Mouse (Mus musculus) neural tube, embryonic 13.5 days (tissue): ENCODE measurements at regions not wholly inside any gene's neighbourhood (a gene's known extent, or its start where the extent isn't known, plus 50 kb on each side); places are given as distances from the start of the nearest gene placed in this dataset.
A peak's percentile ranks its signal among the peaks of the same experiment; 100 is the strongest.

Experiments used
- ATAC-seq: fragments of 200-750 bp; cut with Nextera tagmentation; 2 replicates; pipeline ENCODE4 v1.8.0; 2017; ENCODE audit warnings: low read depth, mild to moderate bottlenecking, moderate TSS enrichment, moderate library complexity
- H3K27ac ChIP-seq: fragments of 300-500 bp; sonication (generic); replicated peaks from 2 replicates; pipeline ENCODE4 v1.5.1; 2015; ENCODE audit warnings: moderate library complexity, mild to moderate bottlenecking, inconsistent platforms
- H3K27me3 ChIP-seq: fragments of 300-500 bp; sonication (generic); 2 replicates; pipeline ENCODE4 v1.6.1; 2015; ENCODE audit warnings: mild to moderate bottlenecking, inconsistent platforms
- H3K36me3 ChIP-seq: fragments of 300-500 bp; sonication (generic); 2 replicates; pipeline ENCODE4 v1.6.1; 2015; ENCODE audit warnings: mild to moderate bottlenecking, inconsistent platforms
- H3K4me1 ChIP-seq: fragments of 300-500 bp; sonication (generic); replicated peaks from 2 replicates; pipeline ENCODE4 v1.6.1; 2015; ENCODE audit warnings: inconsistent platforms
- H3K4me2 ChIP-seq: fragments of 300-500 bp; sonication (generic); 2 replicates; pipeline ENCODE4 v1.6.1; 2015; ENCODE audit warnings: inconsistent platforms, mild to moderate bottlenecking, moderate library complexity
- H3K4me3 ChIP-seq: fragments of 300-500 bp; sonication (generic); 2 replicates; pipeline ENCODE4 v1.5.1; 2015; ENCODE audit warnings: mild to moderate bottlenecking, inconsistent platforms
- H3K9ac ChIP-seq: fragments of 300-500 bp; sonication (generic); 2 replicates; pipeline ENCODE4 v1.6.1; 2015; ENCODE audit warnings: moderate library complexity, mild to moderate bottlenecking, inconsistent platforms
- H3K9me3 ChIP-seq: fragments of 300-500 bp; sonication (generic); 2 replicates; pipeline ENCODE4 v1.6.1; 2016; ENCODE audit warnings: inconsistent platforms
- WGBS: fragments of 180-500 bp; shearing (Covaris S2); methylation state at CpG from one replicate; pipeline ENCODE4 v1.1.7; 2015; 5-methylcytosine and 5-hydroxymethylcytosine counted together

- no peak for ATAC-seq
- Histone ChIP-seq H3K36me3 (no peaks in the 10 kb centered on the region), H3K4me1 (no peaks in the 10 kb centered on the region), H3K27me3 (no peaks in the 10 kb centered on the region), H3K4me2 (no peak overlapping the region), H3K9me3 (no peaks in the 10 kb centered on the region), H3K27ac (no peak overlapping the region), H3K4me3 (no peak overlapping the region), H3K9ac (no peak overlapping the region)
- WGBS: 36% methylated on average over 1 of the region's 1 CpGs
Observed at GRCm38 (mm10) chr2:82508595-82508994, 434.8 kb upstream of the Fsip2 start.

GRCm38 (mm10) chr2:82515165-82515564, 428.3 kb upstream of the Fsip2 start:
- H3K27me3 ChIP-seq: no peaks in the 10 kb centered on the region
- H3K4me2 ChIP-seq: no peak overlapping the region
- H3K4me1 ChIP-seq: 0 out of 2 replicates have a peak, but pooled peaks cover 3% of the 10 kb centered on the region
- WGBS: 40% methylated on average over 3 of the region's 3 CpGs
- no peak overlapping the region for H3K9ac ChIP-seq
- ATAC-seq: peak; percentile 61
- H3K27ac ChIP-seq: no peak overlapping the region
- H3K9me3 ChIP-seq: no peaks in the 10 kb centered on the region
- H3K36me3 ChIP-seq: no peaks in the 10 kb centered on the region
- no peak overlapping the region for H3K4me3 ChIP-seq

- Histone ChIP-seq H3K36me3 (no peaks in the 10 kb centered on the region), H3K27me3 (no peaks in the 10 kb centered on the region), H3K9ac (no peak overlapping the region), H3K4me2 (no peak overlapping the region), H3K4me3 (no peak overlapping the region), H3K4me1 (0 out of 2 replicates have a peak, but pooled peaks cover 3% of the 10 kb centered on the region), H3K9me3 (no peaks in the 10 kb centered on the region), H3K27ac (no peak overlapping the region)
- no peak for ATAC-seq
- 75% methylated on average over 3 of the region's 3 CpGs for WGBS
Observed at GRCm38 (mm10) chr2:82519951-82520350, 423.5 kb upstream of the Fsip2 start.

DNA sequence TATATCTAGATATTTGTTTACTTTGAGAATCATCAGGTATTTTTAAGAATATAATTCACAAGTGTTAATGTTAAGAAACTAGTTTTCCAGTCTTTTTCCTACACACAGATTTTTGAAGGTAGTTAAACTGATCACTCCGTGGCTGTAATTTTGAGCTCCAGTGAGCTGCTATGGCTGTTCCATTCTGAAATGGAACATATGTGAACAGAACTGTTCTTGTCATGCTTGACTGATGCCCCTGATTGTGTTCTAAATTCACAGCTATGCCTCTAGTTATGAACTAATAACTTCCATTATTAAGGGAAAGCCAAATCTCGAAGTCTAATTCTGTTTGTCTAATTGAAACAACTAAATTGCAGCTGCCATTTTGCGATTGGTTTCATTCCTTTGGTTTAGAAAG, 404.5 kb upstream of the Fsip2 start:
- Histone ChIP-seq H3K27me3 (no peaks in the 10 kb centered on the region), H3K9me3 (no peaks in the 10 kb centered on the region), H3K4me3 (no peak overlapping the region), H3K4me1 (no peaks in the 10 kb centered on the region), H3K4me2 (no peak overlapping the region), H3K9ac (no peak overlapping the region), H3K36me3 (no peaks in the 10 kb centered on the region), H3K27ac (no peak overlapping the region)
- ATAC-seq: no peak
- 66% methylated on average over 3 of the region's 3 CpGs for WGBS

DNA sequence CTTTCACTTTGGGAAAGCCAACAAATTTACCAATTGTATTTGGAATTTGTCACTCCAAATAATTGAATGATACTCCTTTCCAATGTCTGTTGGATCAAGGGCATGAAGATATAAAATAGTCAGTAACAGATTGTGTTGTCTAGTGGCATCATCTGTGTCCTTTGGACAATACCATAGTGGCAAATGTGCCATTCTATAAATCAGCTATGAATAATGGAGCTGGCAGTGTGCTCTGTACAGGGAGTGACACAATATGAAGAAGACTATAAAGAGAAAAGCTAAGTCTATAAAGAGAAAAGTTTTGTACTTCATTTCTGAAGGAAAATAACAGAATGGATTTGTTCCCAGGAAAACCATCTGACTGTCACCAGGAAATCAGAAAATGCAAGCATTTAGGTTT, 402.8 kb upstream of the Fsip2 start:
- no peak for ATAC-seq
- H3K27me3 ChIP-seq: no peaks in the 10 kb centered on the region
- H3K36me3 ChIP-seq: no peaks in the 10 kb centered on the region
- H3K9me3 ChIP-seq: no peaks in the 10 kb centered on the region
- H3K9ac ChIP-seq: no peak overlapping the region
- H3K27ac ChIP-seq: no peak overlapping the region
- H3K4me3 ChIP-seq: no peak overlapping the region
- H3K4me2 ChIP-seq: no peak overlapping the region
- no peaks in the 10 kb centered on the region for H3K4me1 ChIP-seq

- ATAC-seq: no peak
- Histone ChIP-seq H3K4me3 (no peak overlapping the region), H3K9me3 (no peaks in the 10 kb centered on the region), H3K4me1 (no peaks in the 10 kb centered on the region), H3K4me2 (no peak overlapping the region), H3K9ac (no peak overlapping the region), H3K36me3 (no peaks in the 10 kb centered on the region), H3K27ac (no peak overlapping the region), H3K27me3 (no peaks in the 10 kb centered on the region)
Observed at GRCm38 (mm10) chr2:82570358-82570757, 373.1 kb upstream of the Fsip2 start.

- Histone ChIP-seq H3K9me3 (no peaks in the 10 kb centered on the region), H3K4me1 (no peaks in the 10 kb centered on the region), H3K9ac (no peak overlapping the region), H3K4me3 (no peak overlapping the region), H3K4me2 (no peak overlapping the region), H3K27me3 (no peaks in the 10 kb centered on the region), H3K27ac (no peak overlapping the region), H3K36me3 (no peaks in the 10 kb centered on the region)
- no peak for ATAC-seq
- WGBS: 81% methylated on average over 2 of the region's 2 CpGs
Observed at GRCm38 (mm10) chr2:82572099-82572498, 371.3 kb upstream of the Fsip2 start.

GRCm38 (mm10) chr2:82573841-82574240, 369.6 kb upstream of the Fsip2 start:
- WGBS: 88% methylated on average over 1 of the region's 1 CpGs
- no peak overlapping the region for H3K4me3 ChIP-seq
- H3K9ac ChIP-seq: no peak overlapping the region
- H3K4me1 ChIP-seq: no peaks in the 10 kb centered on the region
- ATAC-seq: no peak
- no peak overlapping the region for H3K4me2 ChIP-seq
- H3K9me3 ChIP-seq: no peaks in the 10 kb centered on the region
- no peaks in the 10 kb centered on the region for H3K36me3 ChIP-seq
- no peaks in the 10 kb centered on the region for H3K27me3 ChIP-seq
- H3K27ac ChIP-seq: no peak overlapping the region

- ATAC-seq: no peak
- no peaks in the 10 kb centered on the region for H3K27me3 ChIP-seq
- WGBS: 91% methylated on average over 1 of the region's 1 CpGs
- no peak overlapping the region for H3K9ac ChIP-seq
- no peak overlapping the region for H3K4me3 ChIP-seq
- H3K9me3 ChIP-seq: no peaks in the 10 kb centered on the region
- H3K4me1 ChIP-seq: no peaks in the 10 kb centered on the region
- H3K36me3 ChIP-seq: no peaks in the 10 kb centered on the region
- no peak overlapping the region for H3K27ac ChIP-seq
- no peak overlapping the region for H3K4me2 ChIP-seq
Observed at GRCm38 (mm10) chr2:82579665-82580064, 363.8 kb upstream of the Fsip2 start.

- 29% methylated on average over 3 of the region's 3 CpGs for WGBS
- no peaks in the 10 kb centered on the region for H3K27me3 ChIP-seq
- no peaks in the 10 kb centered on the region for H3K4me1 ChIP-seq
- peaks cover 3% of the 10 kb centered on the region; the same call in 1 of the 2 replicates for H3K9me3 ChIP-seq
- no peak for ATAC-seq
- no peaks in the 10 kb centered on the region for H3K36me3 ChIP-seq
- no peak overlapping the region for H3K27ac ChIP-seq
- H3K4me3 ChIP-seq: no peak overlapping the region
- H3K9ac ChIP-seq: no peak overlapping the region
- H3K4me2 ChIP-seq: no peak overlapping the region
Observed at GRCm38 (mm10) chr2:82616185-82616584, 327.2 kb upstream of the Fsip2 start.

DNA sequence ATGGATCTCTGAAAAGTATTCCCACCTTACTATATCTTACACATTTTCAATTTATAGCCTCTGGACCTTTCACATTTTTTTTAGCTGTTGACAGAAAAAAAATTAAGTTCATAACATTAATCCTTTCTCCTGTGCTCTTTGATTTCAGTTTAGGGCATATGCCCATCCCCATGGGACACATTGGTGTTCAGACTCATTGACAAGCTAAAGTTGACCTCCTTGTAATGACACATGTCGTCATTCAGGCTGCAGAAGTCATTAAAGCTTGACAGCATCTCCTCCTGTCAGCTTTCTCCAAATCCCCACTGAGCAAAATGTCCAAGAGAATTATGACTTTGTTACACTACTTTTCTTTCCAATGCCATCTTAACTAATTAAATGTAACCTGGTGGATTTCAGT, 322.9 kb upstream of the Fsip2 start:
- no peak overlapping the region for H3K4me2 ChIP-seq
- no peaks in the 10 kb centered on the region for H3K36me3 ChIP-seq
- WGBS: 47% methylated on average over 1 of the region's 1 CpGs
- H3K9me3 ChIP-seq: 0 out of 2 replicates have a peak, but pooled peaks cover 3% of the 10 kb centered on the region
- no peak overlapping the region for H3K9ac ChIP-seq
- H3K4me1 ChIP-seq: no peaks in the 10 kb centered on the region
- no peak for ATAC-seq
- H3K27ac ChIP-seq: no peak overlapping the region
- H3K4me3 ChIP-seq: no peak overlapping the region
- no peaks in the 10 kb centered on the region for H3K27me3 ChIP-seq

DNA sequence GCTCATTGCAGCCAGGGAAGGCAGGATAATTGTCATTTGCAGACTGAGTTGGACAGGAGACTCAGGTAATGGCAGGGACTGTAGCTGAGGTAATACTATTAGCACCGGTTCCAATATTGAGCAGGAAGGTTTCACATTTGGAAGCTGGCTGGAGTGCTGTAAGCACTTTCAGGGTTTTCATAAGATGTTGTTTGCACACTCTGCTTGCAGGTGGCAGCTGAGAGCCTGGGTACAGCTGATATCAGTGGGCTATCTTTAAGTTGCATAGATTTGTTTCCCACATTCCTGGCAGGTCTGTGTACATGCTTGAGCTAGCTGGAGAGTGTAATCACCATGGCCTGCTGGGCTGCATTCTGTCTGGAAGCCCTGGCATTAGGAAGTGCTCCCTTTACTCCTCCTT, 299.0 kb upstream of the Fsip2 start:
- H3K4me3 ChIP-seq: no peak overlapping the region
- no peaks in the 10 kb centered on the region for H3K4me1 ChIP-seq
- no peaks in the 10 kb centered on the region for H3K36me3 ChIP-seq
- no peak for ATAC-seq
- no peak overlapping the region for H3K9ac ChIP-seq
- no peak overlapping the region for H3K27ac ChIP-seq
- H3K27me3 ChIP-seq: no peaks in the 10 kb centered on the region
- H3K4me2 ChIP-seq: no peak overlapping the region
- WGBS: 89% methylated on average over 1 of the region's 1 CpGs
- H3K9me3 ChIP-seq: no peaks in the 10 kb centered on the region
